Mouse (Mus musculus) kidney, postnatal 4 days (tissue): Measurements from ENCODE around the gene Iqgap3.
A peak's percentile ranks its signal among the peaks of the same experiment; 100 is the strongest.

Experiments used
- DNase-seq, 2 experiments: peaks; one replicate each; pipeline ENCODE4 v3.0.0; 2021; ENCODE audit warnings: mixed read lengths in 2 of 2

Gene Iqgap3

GRCm38 (mm10) chr3:88097666-88098065 is 15.9 kb downstream of the Iqgap3 start:
- DNase-seq = no peak

DNA sequence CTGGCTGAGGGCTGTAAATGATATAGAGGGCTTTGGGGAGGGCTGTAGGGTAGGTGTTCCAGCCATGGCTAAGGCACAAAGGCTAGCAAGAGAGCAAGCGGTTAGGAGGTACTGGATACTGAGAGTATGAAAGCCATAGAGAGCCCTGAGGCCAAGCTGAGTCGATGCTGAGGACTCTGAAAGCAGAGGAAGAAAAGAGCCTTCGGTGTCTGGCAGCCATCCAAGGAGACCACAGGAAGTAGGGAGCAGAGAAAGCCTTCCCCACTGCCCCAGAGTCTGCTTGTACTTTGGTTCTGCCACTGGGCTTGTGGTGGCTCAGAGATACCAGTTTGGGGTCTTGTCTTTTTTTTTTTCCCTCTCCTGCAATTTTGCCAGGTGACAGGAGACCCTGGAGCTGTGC is 18.5 kb downstream of the Iqgap3 start:
- peak; percentile 38 to 46 for DNase-seq

GRCm38 (mm10) chr3:88101736-88102135 is 20.0 kb downstream of the Iqgap3 start:
- DNase-seq = no peak

- DNase-seq = no peak
Measured at GRCm38 (mm10) chr3:88102196-88102595, 20.4 kb downstream of the Iqgap3 start.

GRCm38 (mm10) chr3:88102611-88103010 is 20.8 kb downstream of the Iqgap3 start:
- DNase-seq = peak; percentile 18 to 41

DNA sequence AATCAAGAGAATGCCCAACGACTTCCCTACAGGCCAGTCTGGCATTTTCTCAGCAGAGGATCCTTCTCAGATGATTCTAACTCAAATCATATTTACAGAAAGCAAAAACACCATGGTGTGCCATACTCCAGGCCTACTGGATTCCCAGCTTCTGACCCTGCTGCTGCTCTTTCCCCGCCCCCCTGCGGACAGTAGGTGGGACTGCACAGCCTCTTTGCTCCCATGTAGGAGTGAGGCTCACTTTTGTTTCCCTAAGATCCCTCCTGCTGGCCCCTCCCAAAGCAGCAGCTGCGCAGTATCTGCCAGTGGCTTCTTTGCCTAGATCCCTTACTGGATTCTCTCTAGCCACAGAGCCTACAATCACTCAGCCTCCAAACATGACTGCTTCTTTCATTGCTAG is 24.4 kb downstream of the Iqgap3 start:
- DNase-seq = peak in 1 of 2 experiments; percentile 22

DNA sequence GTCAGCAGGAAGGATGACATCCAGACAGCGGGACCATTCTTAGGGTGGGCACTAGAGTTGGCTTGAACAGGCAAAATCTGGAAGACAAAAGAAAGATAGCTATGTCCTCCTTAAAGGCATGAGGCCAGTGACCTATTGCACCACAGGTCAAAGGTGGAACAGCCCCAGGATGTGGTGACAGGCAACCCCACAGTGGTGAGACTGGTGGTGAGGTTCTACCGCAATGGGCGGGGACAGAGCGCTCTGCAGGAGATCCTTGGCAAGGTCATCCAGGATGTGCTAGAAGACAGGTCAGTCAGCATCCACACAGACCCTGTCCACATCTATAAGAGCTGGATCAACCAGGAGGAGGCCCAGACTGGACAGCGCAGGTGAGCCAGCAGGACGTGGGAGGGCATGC is 27.4 kb downstream of the Iqgap3 start:
- no peak for DNase-seq

- DNase-seq = no peak
Measured at GRCm38 (mm10) chr3:88114396-88114795, 32.6 kb downstream of the Iqgap3 start.

- DNase-seq = no peak
Measured at GRCm38 (mm10) chr3:88120117-88120651, 38.4 kb downstream of the Iqgap3 start.

- DNase-seq = no peak
Measured at GRCm38 (mm10) chr3:88121164-88122131, 39.7 kb downstream of the Iqgap3 start.

DNA sequence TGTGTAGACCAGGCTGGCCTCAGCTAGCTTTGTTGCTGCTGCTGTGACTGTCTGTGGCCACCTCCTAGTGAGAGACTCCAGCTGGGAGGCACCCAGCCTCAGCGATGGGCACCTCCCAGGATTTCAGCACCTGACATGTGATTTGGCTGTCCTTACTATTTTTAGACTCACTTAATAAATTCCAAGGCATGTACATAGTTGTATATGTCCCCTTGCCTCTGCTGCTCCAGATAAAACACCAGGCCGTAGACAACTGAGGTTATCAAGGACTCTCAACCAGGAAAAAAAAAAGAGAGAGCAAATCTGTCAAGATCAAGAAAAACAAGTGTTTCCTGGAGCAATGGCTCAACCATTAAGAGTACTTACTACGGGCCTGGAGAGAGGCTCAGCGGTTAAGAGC is 43.4 kb downstream of the Iqgap3 start:
- no peak for DNase-seq

DNA sequence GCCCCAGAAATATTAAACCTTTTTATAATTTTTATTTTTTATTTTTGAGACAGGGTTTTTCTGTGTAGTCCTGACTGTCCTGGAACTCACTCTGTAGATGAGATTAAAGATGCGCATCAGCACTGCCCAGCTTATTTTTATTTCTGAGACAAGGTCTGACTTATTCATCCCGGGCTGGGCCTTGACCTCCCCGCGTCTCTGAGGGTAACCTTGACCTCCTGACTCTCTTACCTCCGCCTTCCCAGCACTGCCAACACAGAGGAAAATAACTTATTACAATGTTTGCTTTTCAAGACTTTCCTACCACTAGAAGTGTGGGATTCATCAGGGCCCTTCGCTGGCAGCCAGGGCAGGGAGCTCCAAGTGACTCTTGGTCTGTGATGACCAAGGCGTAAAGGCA is 44.4 kb downstream of the Iqgap3 start:
- DNase-seq = no peak

DNA sequence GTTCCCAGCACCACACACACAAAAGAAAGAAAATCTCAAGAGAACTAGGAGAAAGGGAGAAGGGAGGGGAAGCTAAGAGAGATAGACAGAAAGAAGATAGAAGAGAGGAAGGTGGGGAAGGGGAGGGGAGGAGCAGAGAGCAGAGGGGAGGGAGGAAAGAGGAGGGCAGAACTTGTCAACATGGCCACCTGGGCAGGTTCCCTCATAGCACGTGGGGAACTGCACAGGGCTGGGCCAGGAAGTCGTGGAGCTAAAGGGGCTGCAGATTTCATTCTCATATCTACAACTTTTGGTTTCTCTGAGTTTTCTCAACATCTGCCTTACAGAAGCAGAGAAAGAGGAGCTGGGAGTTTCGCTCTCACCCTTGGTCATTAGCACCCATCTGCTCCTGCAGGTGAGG is 45.9 kb downstream of the Iqgap3 start:
- no peak for DNase-seq

- DNase-seq = no peak
Measured at GRCm38 (mm10) chr3:88128056-88128455, 46.3 kb downstream of the Iqgap3 start.

- no peak for DNase-seq
Measured at GRCm38 (mm10) chr3:88129006-88129405, 47.2 kb downstream of the Iqgap3 start.

GRCm38 (mm10) chr3:88131071-88131470 is 49.3 kb downstream of the Iqgap3 start:
- DNase-seq = no peak

GRCm38 (mm10) chr3:88132492-88132891 is 50.7 kb downstream of the Iqgap3 start:
- no peak for DNase-seq

- DNase-seq = peak in 1 of 2 experiments; percentile 17
Measured at GRCm38 (mm10) chr3:88133187-88133771, 51.5 kb downstream of the Iqgap3 start.

DNA sequence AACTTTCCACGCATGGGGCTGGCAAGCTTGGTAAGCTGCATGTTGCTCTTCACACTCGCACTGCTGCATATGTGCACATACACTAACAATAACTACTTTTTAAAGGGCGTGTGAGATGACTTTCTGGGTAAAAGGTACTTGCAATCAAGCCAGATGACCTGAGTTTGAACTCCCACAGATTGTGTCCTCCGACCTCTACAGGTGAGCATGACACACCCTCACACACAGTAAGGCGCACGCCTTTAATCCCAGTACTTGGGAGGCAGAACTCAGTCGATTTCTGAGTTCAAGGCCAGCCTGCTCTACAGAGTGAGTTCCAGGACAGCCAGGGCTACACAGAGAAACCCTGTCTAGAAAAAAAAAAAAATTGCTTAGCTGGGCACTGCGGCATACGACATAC is 54.6 kb downstream of the Iqgap3 start:
- no peak for DNase-seq

DNA sequence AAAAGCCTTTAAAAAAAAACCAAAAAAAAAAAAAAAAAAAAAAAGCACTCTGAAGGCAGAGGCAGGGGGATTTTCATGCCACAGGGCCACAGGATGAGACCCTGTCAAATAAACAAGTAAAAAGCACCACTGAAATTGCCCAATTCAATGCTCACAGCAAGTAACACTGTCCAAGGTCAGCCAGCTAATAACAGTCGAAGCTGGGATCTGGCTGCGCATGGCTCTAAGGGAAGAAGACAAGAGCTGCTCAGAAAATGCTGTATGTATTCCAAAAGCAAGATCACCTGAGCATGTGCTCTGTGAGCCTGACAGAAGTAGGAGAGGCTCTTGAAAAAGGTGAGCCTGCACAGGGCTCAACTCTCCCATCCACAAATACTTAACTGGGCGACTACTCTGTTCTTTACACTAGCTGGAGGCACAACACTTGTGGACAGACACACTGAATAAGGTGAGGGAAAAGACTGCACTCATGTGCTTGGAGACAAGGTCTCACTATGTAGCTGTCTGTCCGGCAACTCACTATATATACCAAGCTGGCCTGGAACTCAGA is 55.2 kb downstream of the Iqgap3 start:
- no peak for DNase-seq

DNA sequence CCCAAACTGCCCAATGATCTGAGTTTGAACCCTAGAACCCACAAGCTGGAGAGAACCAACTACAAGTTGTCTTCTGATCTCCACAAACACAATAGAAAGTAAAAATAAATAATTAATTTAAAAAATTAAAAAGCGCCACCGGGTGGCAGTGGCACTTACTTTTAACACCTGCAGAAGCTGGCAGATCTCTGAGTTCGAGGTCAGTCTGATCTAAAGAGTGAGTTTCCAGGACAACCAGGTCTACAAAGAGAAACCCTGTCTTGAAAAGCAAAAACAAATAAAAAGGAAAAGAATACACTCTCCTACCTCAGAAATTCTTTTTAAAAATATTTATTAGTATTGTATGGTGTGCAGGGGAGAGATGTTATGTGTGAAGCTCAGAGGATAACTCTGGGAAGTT is 56.0 kb downstream of the Iqgap3 start:
- peak in 1 of 2 experiments; percentile 28 for DNase-seq

- peak; percentile 95 to 96 for DNase-seq
Measured at GRCm38 (mm10) chr3:88138336-88139242, 56.8 kb downstream of the Iqgap3 start.
